Mouse (Mus musculus): ENCODE results near the gene Ptprd.

- TF ChIP-seq CHD2 (IDR thresholded peaks at IDR 0.05; ENCODE audit: low read depth, low read length) (no peak), ZC3H11A (IDR thresholded peaks at IDR 0.05; ENCODE audit: borderline replicate concordance, low read depth, low read length) (no peak)
Measured at GRCm38 (mm10) chr4:75968618-75969017, 2243.1 kb downstream of the Ptprd start.
